Mouse (Mus musculus): ENCODE data around the gene Irak1bp1. TPM values are rescaled to one million over a fixed set of nuclear protein-coding genes. Genes with fewer than 3 reads are reported as not detected.

Irak1bp1 gene
- total RNA-seq, 2 experiments from 2014 or later: 2.0 to 2.3 TPM

DNA sequence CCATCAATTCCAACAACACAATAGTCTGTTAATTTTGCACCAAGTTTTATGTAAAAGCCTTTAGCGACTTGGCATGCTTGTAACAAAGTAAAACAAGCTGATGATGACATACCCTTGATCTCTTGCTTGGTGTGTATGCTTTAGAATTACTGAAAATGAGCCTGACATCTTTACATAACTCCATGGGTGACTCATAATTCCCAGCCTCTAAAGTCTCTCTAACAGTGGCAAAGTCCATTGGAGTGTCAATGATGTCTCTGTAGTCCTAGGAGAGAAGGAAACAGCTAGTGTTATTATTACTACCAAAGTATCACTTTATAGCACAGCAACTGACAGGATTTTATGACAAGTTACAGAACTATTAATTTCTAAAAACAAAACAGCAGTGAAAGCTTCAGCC is 47.7 kb downstream of the Irak1bp1 start:
- no peak for DNase-seq

DNA sequence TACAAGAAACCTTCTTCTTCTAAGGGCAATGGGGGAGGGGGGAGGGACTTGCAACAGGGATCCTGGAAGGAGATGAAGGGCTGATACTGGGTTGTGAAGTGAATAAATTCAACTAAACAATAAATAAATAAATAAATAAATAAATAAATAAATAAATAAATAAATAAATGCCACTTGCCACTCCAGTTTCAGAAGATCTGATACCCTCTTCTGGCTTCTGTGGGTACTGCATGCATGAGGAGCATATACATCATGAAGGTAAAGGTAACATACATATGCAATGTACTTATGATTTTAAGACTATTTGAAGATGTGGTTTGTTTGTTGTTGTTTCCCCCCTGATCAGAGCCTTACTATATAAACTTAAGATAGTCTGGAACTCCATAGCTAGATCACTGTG is 54.8 kb downstream of the Irak1bp1 start:
- no peak for DNase-seq

DNA sequence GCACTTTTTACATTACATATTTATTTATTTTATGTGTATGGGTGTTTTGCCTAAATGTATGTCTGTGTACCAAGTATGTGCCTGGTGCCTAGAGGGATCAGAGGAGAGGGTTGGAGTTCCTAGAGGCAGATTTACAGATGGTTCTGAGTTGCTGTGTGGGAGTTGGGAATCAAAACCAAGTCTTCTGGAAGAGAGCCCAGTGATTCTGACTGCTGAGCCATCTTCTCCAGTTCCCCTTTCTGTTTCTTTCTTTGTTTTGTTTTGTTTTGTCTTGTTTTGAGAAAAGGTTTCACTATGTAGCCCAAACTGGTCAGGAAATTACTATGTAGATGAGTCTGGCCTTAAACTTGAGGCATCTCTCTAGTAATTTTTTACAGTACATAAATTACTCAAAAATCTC is 59.3 kb downstream of the Irak1bp1 start:
- peak; percentile 14 to 22 for DNase-seq

Other genes starting within 250 kb of the Irak1bp1 start
- 10 to 100 TPM; 25.5 to 31.3 TPM for gene Phip, start 146.0 kb downstream of the Irak1bp1 start, total RNA-seq (2021)